Mouse (Mus musculus) megakaryocyte, embryonic 14.5 days (primary cell): ENCODE measurements around the gene Olfr878. TPM values are rescaled to one million over a fixed set of nuclear protein-coding genes. Genes with fewer than 3 reads are reported as not detected.

ENCODE experiments used
- H3K27me3 ChIP-seq: replicated peaks from 2 replicates; pipeline ENCODE3; 2012; ENCODE audit warnings: inconsistent platforms
- H3K36me3 ChIP-seq: replicated peaks from 2 replicates; pipeline ENCODE3; 2012; ENCODE audit warnings: low read length, inconsistent platforms, mixed read lengths
- H3K4me1 ChIP-seq: 2 replicates; pipeline ENCODE4 v1.6.1; 2012; ENCODE audit warnings: inconsistent platforms
- H3K4me3 ChIP-seq: replicated peaks from 2 replicates; pipeline ENCODE3; 2012; ENCODE audit warnings: moderate library complexity, mild to moderate bottlenecking, inconsistent platforms
- H3K9me3 ChIP-seq: 2 replicates; pipeline ENCODE4 v1.6.1; 2012; ENCODE audit warnings: inconsistent platforms
- FLI1 ChIP-seq: IDR thresholded peaks from 2 replicates; pipeline ENCODE4 v1.6.1; 2012; ENCODE audit warnings: low read length, inconsistent platforms, mixed read lengths
- GATA1 ChIP-seq: IDR thresholded peaks from 3 replicates; pipeline ENCODE4 v1.6.1; 2012; ENCODE audit warnings: mixed read lengths, low read length, inconsistent platforms, borderline replicate concordance
- polyA plus RNA-seq: library from polyadenylated mRNA; stranded (reverse); fragments of >175 nt; gene quantifications from 2 replicates; pipeline ENCODE4 v1.2.3, GENCODE M21; 2012; ENCODE audit warnings: low replicate concordance; ENCODE audit not compliant: insufficient read depth

The Olfr878 gene
- polyA plus RNA-seq, 1 experiment = not detected

DNA sequence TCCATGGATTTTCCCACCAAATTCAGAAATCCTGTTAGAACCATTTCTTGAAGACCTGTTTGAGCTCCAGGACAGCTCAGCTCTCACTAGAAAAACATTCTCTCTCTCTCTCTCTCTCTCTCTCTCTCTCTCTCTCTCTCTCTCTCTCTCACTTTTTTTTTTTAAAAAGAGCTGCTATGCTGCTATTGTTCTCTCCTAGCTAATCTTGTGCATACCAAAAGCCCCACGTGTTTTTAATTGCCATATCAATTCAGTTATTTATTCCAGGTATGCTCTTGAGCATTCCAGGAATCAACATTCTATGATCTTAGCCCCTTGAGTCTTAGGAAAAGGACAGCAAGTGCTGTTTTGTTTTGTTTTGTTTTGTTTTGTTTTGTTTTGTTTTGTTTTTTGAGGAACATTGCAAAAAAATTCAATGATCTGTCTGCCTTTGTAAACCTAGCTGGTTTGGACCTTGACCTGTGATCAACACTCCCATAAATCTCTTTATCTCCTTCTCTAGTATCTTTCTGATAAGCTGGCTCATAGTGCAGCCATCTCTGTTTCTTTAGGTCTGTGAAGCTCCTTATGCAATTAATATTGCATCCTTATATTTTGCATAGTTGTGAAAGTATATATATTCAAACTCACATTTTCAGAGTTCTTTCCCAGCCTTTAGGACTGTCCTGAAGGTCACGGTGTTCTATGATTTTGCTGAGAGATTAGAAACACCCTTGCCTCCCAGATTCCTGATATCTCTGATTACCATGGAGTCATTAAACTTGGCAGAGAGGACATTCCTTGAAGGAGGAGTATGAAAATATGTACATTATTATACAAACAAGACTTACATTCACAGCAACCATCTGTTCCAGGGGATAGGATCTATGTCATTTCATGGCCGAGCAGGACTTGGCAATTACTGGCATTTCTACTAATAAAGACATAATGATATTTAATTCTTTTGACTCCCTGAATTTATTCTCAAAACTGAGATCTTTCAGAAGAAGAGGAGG is 8.7 kb downstream of the Olfr878 start:
- no peak for TF ChIP-seq FLI1
- no peak for TF ChIP-seq GATA1
- H3K36me3 ChIP-seq = no peaks in the 10 kb centered on the region
- H3K9me3 ChIP-seq = no peaks in the 10 kb centered on the region

DNA sequence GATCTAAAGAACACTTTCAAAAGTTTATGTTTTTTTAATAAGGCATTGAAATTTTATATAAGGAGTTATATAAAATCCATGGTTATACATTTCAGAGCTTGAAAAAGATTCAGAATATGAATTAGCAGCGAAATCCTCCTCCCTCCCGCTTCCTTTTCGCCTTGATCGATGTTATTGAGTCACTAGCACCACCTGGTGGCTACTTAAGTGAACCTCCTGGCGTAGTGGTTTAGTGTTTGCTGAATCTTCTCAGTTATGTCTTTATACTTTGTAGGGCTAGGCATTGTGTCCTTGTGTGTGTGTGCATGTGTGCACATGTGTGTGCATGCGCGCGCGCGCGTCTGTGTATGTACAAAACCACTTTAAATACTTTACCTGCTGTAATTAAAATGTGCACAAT is 14.9 kb downstream of the Olfr878 start:
- H3K9me3 ChIP-seq = no peaks in the 10 kb centered on the region

More for the DNA sequence above, 8.7 kb downstream of the Olfr878 start:
- Histone ChIP-seq H3K27me3 (no peaks in the 10 kb centered on the region), H3K4me1 (no peaks in the 10 kb centered on the region), H3K4me3 (no peak overlapping the region)

DNA sequence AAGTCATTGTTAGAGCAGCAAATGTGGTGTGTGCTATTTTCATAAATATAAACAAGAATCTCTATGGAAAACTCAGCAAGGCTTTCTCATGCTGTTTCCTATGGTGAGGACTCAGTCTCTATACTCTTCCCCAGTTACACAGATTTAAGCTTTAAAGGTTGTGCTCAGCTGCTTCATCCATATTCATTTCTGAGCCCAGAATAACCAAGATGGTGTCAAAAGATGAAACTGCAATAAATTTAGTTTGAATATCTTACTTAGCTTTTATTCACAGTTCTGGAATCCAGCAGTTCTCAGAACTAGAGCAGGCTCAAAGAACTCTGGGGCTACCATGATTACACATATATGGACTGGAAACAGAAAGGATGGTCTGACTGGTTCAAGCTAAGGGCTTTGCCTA is 16.5 kb downstream of the Olfr878 start:
- H3K4me1 ChIP-seq = no peaks in the 10 kb centered on the region
- H3K9me3 ChIP-seq = no peaks in the 10 kb centered on the region
- TF ChIP-seq FLI1 = no peak
- no peak for TF ChIP-seq GATA1
- no peaks in the 10 kb centered on the region for H3K36me3 ChIP-seq
- H3K27me3 ChIP-seq = no peaks in the 10 kb centered on the region
- H3K4me3 ChIP-seq = no peak overlapping the region

More for the DNA sequence above, 14.9 kb downstream of the Olfr878 start:
- no peak overlapping the region for H3K4me3 ChIP-seq
- H3K27me3 ChIP-seq = no peaks in the 10 kb centered on the region
- no peaks in the 10 kb centered on the region for H3K4me1 ChIP-seq
- H3K36me3 ChIP-seq = no peaks in the 10 kb centered on the region
- TF ChIP-seq GATA1 = no peak
- no peak for TF ChIP-seq FLI1

DNA sequence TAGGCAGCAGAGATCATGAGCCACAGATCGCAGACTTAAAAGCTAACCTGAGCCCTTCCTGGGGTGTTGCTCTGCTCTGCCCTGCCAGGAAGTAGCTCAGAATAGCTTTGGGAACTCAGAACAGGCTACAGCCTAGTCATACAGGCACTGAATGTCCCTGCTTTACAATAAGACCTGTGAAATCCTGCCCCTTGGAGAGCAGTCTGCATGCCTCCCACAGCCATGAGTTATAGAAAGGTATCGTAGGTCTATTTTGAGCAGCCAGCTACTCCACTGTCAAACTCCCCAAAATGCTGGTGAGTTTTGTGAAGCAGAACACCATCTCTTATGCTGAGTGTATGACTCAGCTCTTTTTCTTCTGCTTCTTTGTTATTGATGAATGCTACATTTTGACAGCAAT is 23.5 kb downstream of the Olfr878 start:
- TF ChIP-seq FLI1 (no peak), GATA1 (no peak)
- H3K4me1 ChIP-seq = no peaks in the 10 kb centered on the region
- H3K9me3 ChIP-seq = no peaks in the 10 kb centered on the region
- H3K27me3 ChIP-seq = no peaks in the 10 kb centered on the region
- H3K36me3 ChIP-seq = no peaks in the 10 kb centered on the region
- H3K4me3 ChIP-seq = no peak overlapping the region

Other genes starting within 250 kb of the Olfr878 start
- gene Panx3, start 248.6 kb upstream of the Olfr878 start, polyA plus RNA-seq = not detected in 2 replicates
- gene Olfr160, start 201.6 kb upstream of the Olfr878 start, polyA plus RNA-seq = not detected in 2 replicates
- gene Olfr874, start 172.7 kb upstream of the Olfr878 start, polyA plus RNA-seq = not detected in 2 replicates
- gene Olfr875, start 146.0 kb upstream of the Olfr878 start, polyA plus RNA-seq = not detected in 2 replicates
- gene Olfr876, start 114.8 kb upstream of the Olfr878 start, polyA plus RNA-seq = not detected in 2 replicates
- gene Olfr877, start 63.6 kb upstream of the Olfr878 start, polyA plus RNA-seq = not detected in 2 replicates
- gene Olfr145, start 21.1 kb upstream of the Olfr878 start, polyA plus RNA-seq = not detected in 2 replicates
- not detected in 2 replicates for gene Olfr881, start 74.0 kb downstream of the Olfr878 start, polyA plus RNA-seq
- gene Olfr883, start 108.0 kb downstream of the Olfr878 start, polyA plus RNA-seq = not detected in 2 replicates
- gene Olfr884, start 128.7 kb downstream of the Olfr878 start, polyA plus RNA-seq = 0.03 TPM in 1 of 2 replicates, not detected in the other
- not detected in 2 replicates for gene Olfr885, start 143.5 kb downstream of the Olfr878 start, polyA plus RNA-seq
- gene Olfr887, start 166.2 kb downstream of the Olfr878 start, polyA plus RNA-seq = 0.34 TPM in 1 of 2 replicates, not detected in the other
- gene Olfr888, start 190.3 kb downstream of the Olfr878 start, polyA plus RNA-seq = not detected in 2 replicates
- not detected in 2 replicates for gene Olfr889, start 197.4 kb downstream of the Olfr878 start, polyA plus RNA-seq
- gene Olfr890, start 224.7 kb downstream of the Olfr878 start, polyA plus RNA-seq = not detected in 2 replicates